Mouse (Mus musculus) intestine, embryonic 14.5 days (tissue): ENCODE results near the gene Mrpl36. TPM values are rescaled to one million over a fixed set of nuclear protein-coding genes. Genes with fewer than 3 reads are reported as not detected.

Experiments used
- ATAC-seq: fragments of 200-750 bp; cut with Nextera tagmentation; replicated peaks from 2 replicates; pipeline ENCODE4 v1.8.0; 2017; ENCODE audit warnings: low read depth, moderate number of reproducible peaks, moderate TSS enrichment, moderate library complexity; ENCODE audit not compliant: low FRiP score, low TSS enrichment
- DNase-seq: peaks from one replicate; pipeline ENCODE4 v3.0.0-alpha.2; 2018; ENCODE audit warnings: low spot score
- H3K27ac ChIP-seq: fragments of 300-500 bp; sonication (generic); 2 replicates; pipeline ENCODE4 v1.5.1; 2014; ENCODE audit warnings: low read depth, mild to moderate bottlenecking, control low read depth
- H3K27me3 ChIP-seq: fragments of 300-500 bp; sonication (generic); replicated peaks from 2 replicates; pipeline ENCODE4 v1.6.1; 2014; ENCODE audit warnings: low read length, control low read depth; ENCODE audit not compliant: control insufficient read depth, insufficient read depth
- H3K36me3 ChIP-seq: fragments of 300-500 bp; sonication (generic); 2 replicates; pipeline ENCODE4 v1.6.1; 2014; ENCODE audit warnings: low read length, control low read depth; ENCODE audit not compliant: control insufficient read depth, insufficient read depth
- H3K4me1 ChIP-seq: fragments of 300-500 bp; sonication (generic); replicated peaks from 2 replicates; pipeline ENCODE4 v1.6.1; 2014; ENCODE audit warnings: low read length, control low read depth, mixed read lengths; ENCODE audit not compliant: control insufficient read depth, insufficient read depth
- H3K4me2 ChIP-seq: fragments of 300-500 bp; sonication (generic); 2 replicates; pipeline ENCODE4 v1.6.1; 2014; ENCODE audit warnings: low read length
- H3K4me3 ChIP-seq: fragments of 300-500 bp; sonication (generic); 2 replicates; pipeline ENCODE4 v1.5.1; 2014; ENCODE audit warnings: low read depth, low read length, control low read depth, mixed read lengths
- H3K9ac ChIP-seq: fragments of 300-500 bp; sonication (generic); 2 replicates; pipeline ENCODE4 v1.6.1; 2014; ENCODE audit warnings: mild to moderate bottlenecking, low read length
- H3K9me3 ChIP-seq: fragments of 300-500 bp; sonication (generic); 2 replicates; pipeline ENCODE4 v1.6.1; 2016; ENCODE audit warnings: low read length, control low read depth; ENCODE audit not compliant: control insufficient read depth
- WGBS: fragments of 180-500 bp; shearing (Covaris S2); extraction: QIAGEN DNeasy Blood & Tissue Kit; methylation state at CpG from one replicate; pipeline ENCODE4 v1.1.7; 2014; 5-methylcytosine and 5-hydroxymethylcytosine counted together
- polyA plus RNA-seq: library from polyadenylated mRNA; unstranded; fragments of >200 nt; fragmentation: Nextera tagmentation; extraction: Ambion mirVana; gene quantifications from 2 replicates; pipeline ENCODE4 v1.2.1, GENCODE M21; 2014

The Mrpl36 gene
- polyA plus RNA-seq, 1 experiment from 2014 or later: 166 TPM

- no peak for ATAC-seq
- 84% methylated on average over 9 of the region's 9 CpGs for WGBS
- H3K4me1 ChIP-seq: no peaks in the 10 kb centered on the region
Measured at GRCm38 (mm10) chr13:73350741-73351140, 22.4 kb downstream of the Mrpl36 start.

DNA sequence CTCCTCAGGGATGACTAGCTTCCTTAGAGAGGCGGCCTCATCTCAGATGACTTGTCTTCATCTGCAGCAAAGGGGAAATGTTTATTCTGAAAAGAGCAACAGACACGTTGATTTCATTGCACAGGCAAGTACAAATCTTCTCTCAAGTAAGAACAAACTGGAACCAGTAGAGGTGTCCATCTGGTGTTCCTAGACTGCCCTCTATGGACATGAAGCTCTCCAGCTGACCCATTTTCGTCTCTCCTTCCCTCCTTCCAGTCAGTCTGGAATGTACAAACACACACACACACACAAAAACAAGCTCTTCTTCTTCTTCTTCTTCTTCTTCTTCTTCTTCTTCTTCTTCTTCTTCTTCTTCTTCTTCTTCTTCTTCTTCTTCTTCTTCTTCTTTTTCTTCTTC is 23.6 kb downstream of the Mrpl36 start:
- Histone ChIP-seq H3K4me1 (no peaks in the 10 kb centered on the region), H3K27me3 (no peaks in the 10 kb centered on the region), H3K9me3 (no peaks in the 10 kb centered on the region), H3K27ac (no peak overlapping the region), H3K4me3 (no peak overlapping the region), H3K36me3 (no peaks in the 10 kb centered on the region), H3K4me2 (no peak overlapping the region), H3K9ac (no peak overlapping the region)
- WGBS: 53% methylated on average over 3 of the region's 3 CpGs
- no peak for ATAC-seq
- DNase-seq: no peak

More at GRCm38 (mm10) chr13:73350741-73351140, 22.4 kb downstream of the Mrpl36 start:
- H3K4me3 ChIP-seq: no peak overlapping the region
- no peaks in the 10 kb centered on the region for H3K36me3 ChIP-seq
- H3K9me3 ChIP-seq: no peaks in the 10 kb centered on the region
- DNase-seq: no peak
- no peak overlapping the region for H3K9ac ChIP-seq
- H3K27ac ChIP-seq: no peak overlapping the region
- no peaks in the 10 kb centered on the region for H3K27me3 ChIP-seq
- no peak overlapping the region for H3K4me2 ChIP-seq

GRCm38 (mm10) chr13:73352491-73352890 is 24.2 kb downstream of the Mrpl36 start:
- ATAC-seq: no peak
- H3K9me3 ChIP-seq: no peaks in the 10 kb centered on the region

DNA sequence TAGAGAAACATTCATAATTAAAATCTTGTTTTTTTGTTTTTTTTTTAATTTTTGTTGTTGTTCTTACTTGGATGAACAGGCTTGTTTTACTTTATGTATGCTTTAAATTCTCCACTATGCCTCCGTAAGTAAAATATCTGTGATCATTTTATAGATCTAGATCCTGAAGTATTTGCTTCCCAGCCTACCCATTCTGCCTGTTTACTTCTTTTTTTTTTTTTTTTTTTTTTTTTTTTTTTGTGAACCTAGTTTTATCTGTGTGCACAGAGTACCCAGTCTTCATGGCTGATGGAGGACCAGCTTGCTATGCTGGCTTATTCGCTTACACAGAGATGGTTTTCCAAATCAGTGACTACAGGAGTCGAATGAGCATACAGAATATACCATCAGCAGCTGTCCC is 28.8 kb downstream of the Mrpl36 start:
- H3K27ac ChIP-seq: no peak overlapping the region
- no peak overlapping the region for H3K4me3 ChIP-seq
- no peak overlapping the region for H3K9ac ChIP-seq
- H3K9me3 ChIP-seq: no peaks in the 10 kb centered on the region
- no peaks in the 10 kb centered on the region for H3K4me1 ChIP-seq
- no peaks in the 10 kb centered on the region for H3K36me3 ChIP-seq
- H3K4me2 ChIP-seq: no peak overlapping the region
- H3K27me3 ChIP-seq: no peaks in the 10 kb centered on the region
- no peak for ATAC-seq
- 87% methylated on average over 3 of the region's 3 CpGs for WGBS
- DNase-seq: no peak

More at GRCm38 (mm10) chr13:73352491-73352890, 24.2 kb downstream of the Mrpl36 start:
- H3K27me3 ChIP-seq: no peaks in the 10 kb centered on the region
- DNase-seq: no peak
- no peak overlapping the region for H3K27ac ChIP-seq
- no peaks in the 10 kb centered on the region for H3K4me1 ChIP-seq
- no peaks in the 10 kb centered on the region for H3K36me3 ChIP-seq
- no peak overlapping the region for H3K4me2 ChIP-seq
- no peak overlapping the region for H3K4me3 ChIP-seq
- H3K9ac ChIP-seq: no peak overlapping the region

DNA sequence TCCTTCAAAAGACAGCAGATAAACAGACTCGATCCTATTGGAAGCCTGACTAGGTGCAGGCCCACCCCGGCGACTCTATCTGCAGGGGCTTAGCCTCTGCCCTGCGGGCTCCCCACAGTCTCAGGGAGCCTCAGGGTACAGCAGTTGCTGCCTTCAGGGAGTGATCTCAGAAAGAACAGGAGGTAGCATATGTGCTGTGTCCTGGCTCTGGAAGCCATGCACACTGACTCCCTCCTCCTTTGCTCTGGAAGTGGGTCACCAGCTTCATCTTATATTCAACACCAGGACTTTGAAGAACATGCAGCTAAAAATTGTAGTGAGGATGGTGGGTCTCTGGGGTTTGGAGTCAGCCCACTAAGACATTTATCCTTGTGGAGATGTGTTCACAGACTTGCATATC is 45.1 kb downstream of the Mrpl36 start:
- 70% methylated on average over 4 of the region's 4 CpGs for WGBS
- Histone ChIP-seq H3K27ac (no peak overlapping the region), H3K27me3 (no peaks in the 10 kb centered on the region), H3K36me3 (no peaks in the 10 kb centered on the region), H3K4me1 (no peaks in the 10 kb centered on the region), H3K9ac (no peak overlapping the region), H3K4me2 (no peak overlapping the region), H3K9me3 (no peaks in the 10 kb centered on the region), H3K4me3 (no peak overlapping the region)
- ATAC-seq (no peak), DNase-seq (no peak)

DNA sequence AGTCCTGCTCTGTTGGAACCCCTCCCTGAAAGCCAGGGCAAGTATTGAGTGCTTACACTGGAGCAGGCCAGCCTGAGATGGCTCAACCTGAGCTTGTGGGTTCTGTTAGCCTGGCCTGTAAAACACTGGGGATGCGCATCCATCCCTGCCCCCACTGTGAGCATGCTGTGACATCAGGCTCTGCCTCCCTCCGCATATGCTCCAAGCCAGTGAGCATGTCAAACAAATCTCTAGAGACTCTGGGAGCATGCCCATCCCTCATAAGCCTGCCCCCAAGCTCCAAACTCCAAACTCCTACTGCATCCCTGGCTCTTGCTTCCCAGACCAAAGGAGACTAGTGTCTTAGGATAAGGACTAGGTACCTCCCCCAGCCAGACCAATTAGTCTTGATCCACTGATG is 46.3 kb downstream of the Mrpl36 start:
- H3K27ac ChIP-seq: no peak overlapping the region
- ATAC-seq (no peak), DNase-seq (no peak)
- no peaks in the 10 kb centered on the region for H3K27me3 ChIP-seq
- no peaks in the 10 kb centered on the region for H3K9me3 ChIP-seq
- 77% methylated on average over 2 of the region's 2 CpGs for WGBS
- no peaks in the 10 kb centered on the region for H3K4me1 ChIP-seq
- no peak overlapping the region for H3K4me2 ChIP-seq
- H3K9ac ChIP-seq: no peak overlapping the region
- H3K4me3 ChIP-seq: no peak overlapping the region
- H3K36me3 ChIP-seq: no peaks in the 10 kb centered on the region

DNA sequence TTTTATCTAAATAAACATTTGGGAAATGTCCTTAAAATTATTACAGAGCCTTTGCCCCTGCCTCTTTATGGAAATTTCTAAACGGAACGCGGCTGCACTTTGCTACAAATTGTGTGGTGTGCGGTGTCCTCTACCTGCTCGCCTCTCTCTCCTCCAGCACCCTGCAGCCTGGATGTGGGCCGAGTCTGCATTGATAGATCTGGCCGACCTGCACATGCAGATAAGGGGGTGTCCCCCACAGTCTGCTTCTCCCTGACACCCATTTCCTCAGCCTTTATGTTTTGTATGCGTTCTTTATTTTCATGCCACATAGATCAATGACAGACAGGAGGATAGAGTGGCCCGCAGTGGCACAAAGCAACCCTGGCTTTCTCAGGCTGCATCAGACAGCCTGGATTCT is 49.3 kb downstream of the Mrpl36 start:
- no peak for ATAC-seq
- H3K4me2 ChIP-seq: no peak overlapping the region
- DNase-seq: peak; percentile 10
- H3K27me3 ChIP-seq: no peaks in the 10 kb centered on the region
- no peaks in the 10 kb centered on the region for H3K36me3 ChIP-seq
- H3K4me3 ChIP-seq: no peak overlapping the region
- no peaks in the 10 kb centered on the region for H3K4me1 ChIP-seq
- no peaks in the 10 kb centered on the region for H3K9me3 ChIP-seq
- no peak overlapping the region for H3K27ac ChIP-seq
- 75% methylated on average over 9 of the region's 9 CpGs for WGBS
- H3K9ac ChIP-seq: no peak overlapping the region

Other genes starting within 250 kb of the Mrpl36 start
- 0.07 and 0.16 TPM in 2 replicates for gene Irx4, start 68.0 kb upstream of the Mrpl36 start, polyA plus RNA-seq
- gene Ndufs6, start within 50 bp of the Mrpl36 start, polyA plus RNA-seq: 428 and 448 TPM in 2 replicates
- gene Lpcat1, start 138.7 kb downstream of the Mrpl36 start, polyA plus RNA-seq: 30.6 and 34.0 TPM in 2 replicates
- 0.09 TPM in 1 of 2 replicates, not detected in the other for gene Slc6a3, start 208.2 kb downstream of the Mrpl36 start, polyA plus RNA-seq